Mouse (Mus musculus) neural tube, embryonic 10.5 days (tissue): Measurements from ENCODE around the gene Erich6.

Experiments
- DNase-seq: peaks from one replicate; pipeline ENCODE4 v3.0.0-alpha.2; 2017; ENCODE audit warnings: low spot score; ENCODE audit errors: extremely low spot score

The Erich6 gene

DNA sequence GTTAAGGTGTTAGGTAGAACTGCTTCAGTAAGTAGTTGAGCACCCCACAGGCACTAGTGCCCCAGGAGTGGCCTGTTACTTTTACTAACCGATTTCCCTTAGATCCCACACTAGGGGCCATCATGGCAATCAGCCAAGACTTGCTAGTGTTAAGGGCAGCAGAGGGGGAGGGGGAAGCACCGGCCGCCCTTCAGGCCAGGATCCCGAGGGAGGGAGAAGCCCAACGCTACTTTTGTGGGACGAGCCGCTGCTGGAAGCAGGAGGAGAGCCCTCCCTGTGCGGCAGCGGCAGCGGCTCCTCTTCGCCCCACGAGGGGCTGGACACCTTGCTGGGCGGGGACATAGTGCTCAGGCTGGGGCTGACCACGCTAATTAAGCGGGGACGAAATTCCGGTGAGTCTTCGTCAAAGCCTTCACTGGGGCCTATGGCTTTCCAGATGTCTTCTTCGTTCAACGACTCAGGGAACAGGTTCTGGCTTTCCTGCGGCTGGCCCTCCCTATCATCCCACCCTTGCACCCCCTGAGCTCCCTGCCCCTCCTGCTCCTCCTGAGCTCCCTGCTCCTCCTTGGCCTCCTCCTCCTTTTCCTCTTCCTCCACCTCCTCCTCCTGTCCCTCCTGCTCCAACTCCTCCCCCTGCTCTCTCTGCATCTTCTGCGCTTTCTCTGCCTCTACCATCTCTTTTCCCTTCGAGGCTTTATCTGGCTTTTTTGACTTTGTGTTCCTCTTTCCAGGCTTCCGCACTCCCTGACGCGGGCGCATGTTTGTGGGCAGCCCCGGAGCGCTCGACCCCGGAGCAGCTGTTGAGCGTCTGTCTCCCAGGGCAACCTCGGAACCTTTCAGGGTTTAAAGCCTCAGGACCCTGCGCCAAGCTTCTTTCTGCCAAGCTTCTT is at the start of gene Erich6:
TSS of gene Erich6 (minus strand) at position 802 of the 890 bp plus-strand sequence.
- peak; percentile 66 for DNase-seq

DNA sequence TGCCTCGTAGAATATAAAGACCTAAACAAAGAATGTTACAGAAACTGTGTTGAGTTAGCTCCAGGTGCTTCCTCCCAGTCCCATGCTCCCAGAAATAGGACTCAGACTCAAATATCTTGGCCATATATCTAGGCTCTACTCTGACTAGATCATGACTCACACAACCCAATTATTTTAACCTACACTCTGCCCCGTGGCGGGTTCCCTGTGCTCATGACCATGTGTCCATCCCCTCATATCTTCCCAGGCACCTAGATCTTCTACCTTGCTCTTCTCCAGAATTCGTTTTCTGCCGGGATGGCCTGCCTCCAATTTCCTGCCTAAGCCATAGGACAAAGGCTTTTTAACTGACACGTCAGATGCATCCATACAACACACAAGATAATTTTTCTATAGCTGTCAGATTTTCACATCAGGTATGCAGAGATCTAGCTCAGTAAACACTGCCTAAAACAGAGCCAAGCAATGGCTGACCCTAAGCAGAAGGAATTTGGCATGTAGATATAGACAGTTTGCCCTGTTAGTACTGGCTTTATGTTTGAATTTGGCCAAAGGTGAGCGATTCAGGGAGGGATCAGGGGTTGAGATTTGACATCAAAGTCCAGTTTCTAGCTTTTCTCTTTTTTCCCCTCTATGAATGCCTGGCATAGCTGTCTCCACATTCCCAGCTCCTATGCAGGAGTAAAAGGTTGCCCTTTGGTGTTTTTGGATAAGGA is 49.4 kb upstream of the Erich6 start:
- no peak for DNase-seq

- DNase-seq = no peak
These were observed 48.4 kb upstream of the Erich6 start for GRCm38 (mm10) chr3:58685396-58685795.

- no peak for DNase-seq
These were observed 46.3 kb upstream of the Erich6 start for GRCm38 (mm10) chr3:58683346-58683745.

GRCm38 (mm10) chr3:58682336-58682735 is 45.3 kb upstream of the Erich6 start:
- DNase-seq = no peak

GRCm38 (mm10) chr3:58681831-58682230 is 44.8 kb upstream of the Erich6 start:
- DNase-seq = no peak

- DNase-seq = no peak
These were observed 44.1 kb upstream of the Erich6 start for GRCm38 (mm10) chr3:58680943-58681637.

- no peak for DNase-seq
These were observed 43.0 kb upstream of the Erich6 start for GRCm38 (mm10) chr3:58679996-58680395.

DNA sequence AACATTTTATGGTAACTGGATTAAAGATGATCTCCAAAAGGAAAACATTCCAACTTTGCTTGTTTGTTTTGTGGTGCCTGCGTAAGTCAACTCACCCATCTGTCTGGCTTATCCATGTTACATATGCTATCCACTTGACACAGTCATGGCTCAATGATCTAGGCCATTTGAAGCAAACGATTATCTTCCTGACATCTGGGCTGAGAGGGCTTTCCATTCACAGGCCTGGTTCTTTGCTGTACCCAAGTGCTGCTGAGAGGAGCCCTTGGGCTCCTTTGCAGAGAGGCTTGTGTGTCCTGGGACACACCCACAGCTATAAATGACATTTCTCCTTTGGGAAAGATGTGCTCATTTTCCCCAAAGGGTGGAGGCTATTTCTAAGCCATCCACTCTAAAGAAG is 41.9 kb upstream of the Erich6 start:
- DNase-seq = no peak

DNA sequence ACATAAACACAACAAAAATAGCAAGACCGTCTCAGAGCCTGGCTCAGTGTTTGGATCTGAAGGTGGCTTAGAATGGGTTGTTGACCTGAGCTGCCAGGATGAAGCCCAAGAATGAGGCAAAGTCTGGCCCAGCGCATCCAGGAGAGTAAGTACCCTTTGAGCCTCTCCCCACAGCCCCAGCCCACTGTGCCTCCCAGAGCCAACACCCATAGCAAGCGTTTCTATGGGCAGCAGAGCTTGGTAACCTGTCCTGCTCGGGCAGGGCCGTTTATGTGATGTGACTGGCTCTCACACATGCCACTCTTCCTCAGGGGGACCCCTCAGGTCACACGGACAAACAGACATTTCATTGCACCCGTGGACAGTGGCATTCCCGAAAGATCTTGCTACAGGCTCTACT is 41.4 kb upstream of the Erich6 start:
- DNase-seq = no peak

- no peak for DNase-seq
These were observed 40.6 kb upstream of the Erich6 start for GRCm38 (mm10) chr3:58677615-58678014.

DNA sequence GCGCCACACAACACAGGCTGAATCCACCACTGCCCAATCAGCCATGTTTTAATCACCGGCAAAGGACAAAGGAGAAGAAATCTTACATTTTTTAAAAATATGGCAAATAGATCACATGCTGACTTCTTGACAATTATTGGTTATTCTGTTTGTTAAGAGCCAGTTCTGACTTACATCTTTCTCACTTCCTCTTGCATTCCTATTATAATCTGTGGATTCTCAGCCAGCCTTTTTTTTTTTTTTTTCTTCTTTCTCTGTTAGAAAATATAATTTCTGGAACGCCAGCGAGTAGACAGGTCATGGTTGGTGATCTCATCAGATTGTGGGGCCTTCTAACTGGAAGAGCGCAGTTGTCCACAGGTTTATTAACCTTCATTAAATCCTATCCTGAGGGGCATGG is 36.3 kb upstream of the Erich6 start:
- no peak for DNase-seq

DNA sequence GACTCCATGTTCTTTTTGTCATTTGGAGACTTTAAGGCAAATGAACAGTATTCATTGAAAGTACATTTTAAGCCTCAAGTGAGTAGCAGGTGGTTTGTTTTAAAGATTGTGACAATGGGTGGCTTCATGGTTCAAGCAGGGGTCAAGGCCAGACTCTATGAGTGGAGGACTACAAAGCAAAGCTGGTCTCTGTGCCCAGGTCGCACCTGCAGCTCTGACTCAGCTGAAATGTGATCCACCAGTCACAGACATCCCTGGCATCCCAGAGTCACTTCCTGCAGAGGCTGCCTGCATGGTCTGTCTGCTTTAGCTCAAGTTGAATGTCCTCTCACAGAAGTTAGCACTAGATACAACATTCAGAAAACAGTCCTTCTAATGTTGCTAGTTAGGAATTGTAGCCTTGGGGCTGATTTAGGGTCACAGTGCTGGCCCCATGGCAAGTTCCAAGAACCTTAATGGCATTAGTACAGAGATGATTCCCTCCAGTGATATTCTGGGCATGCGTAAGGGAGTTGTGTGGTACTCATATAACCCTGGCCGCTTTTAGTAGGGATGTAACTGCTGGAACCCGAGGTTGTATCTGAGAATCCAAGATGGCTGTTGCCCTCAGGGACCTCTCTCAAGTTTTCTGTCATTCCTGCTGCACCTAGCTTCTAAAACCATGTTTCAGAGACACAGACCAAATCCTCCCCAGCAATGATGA is 35.6 kb upstream of the Erich6 start:
- DNase-seq = no peak

DNA sequence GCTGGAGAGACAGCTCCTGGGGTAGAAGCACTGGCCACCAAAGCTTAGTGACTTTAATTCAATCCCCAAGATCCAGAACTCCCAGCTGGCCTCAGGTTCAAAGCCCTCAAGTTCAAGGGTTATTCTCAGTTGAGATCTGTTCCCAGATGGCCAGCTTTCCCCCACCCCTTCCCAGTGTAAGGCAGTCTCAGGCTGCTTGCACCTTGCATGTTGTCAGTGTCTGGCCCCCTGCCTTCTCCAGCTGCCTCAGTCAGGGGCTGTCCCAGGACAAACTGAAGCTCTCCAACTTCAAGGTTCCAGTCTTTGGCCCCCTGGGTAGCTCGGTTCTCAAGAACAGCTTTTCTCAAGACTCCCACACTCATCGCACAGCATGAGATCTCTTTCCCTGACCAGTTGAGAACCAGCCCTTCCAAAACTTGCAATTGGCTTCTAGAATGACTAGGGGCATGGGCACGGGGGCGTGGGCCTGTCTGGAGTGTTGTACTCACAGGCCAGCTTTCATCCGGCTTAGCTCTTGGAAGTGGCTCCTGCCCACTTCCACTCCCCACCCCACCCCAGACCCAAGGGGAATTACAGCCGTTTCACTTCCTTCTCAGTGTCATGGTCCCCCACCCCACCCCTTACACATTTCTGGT is 34.7 kb upstream of the Erich6 start:
- no peak for DNase-seq

GRCm38 (mm10) chr3:58663970-58664369 is 27.0 kb upstream of the Erich6 start:
- no peak for DNase-seq

DNA sequence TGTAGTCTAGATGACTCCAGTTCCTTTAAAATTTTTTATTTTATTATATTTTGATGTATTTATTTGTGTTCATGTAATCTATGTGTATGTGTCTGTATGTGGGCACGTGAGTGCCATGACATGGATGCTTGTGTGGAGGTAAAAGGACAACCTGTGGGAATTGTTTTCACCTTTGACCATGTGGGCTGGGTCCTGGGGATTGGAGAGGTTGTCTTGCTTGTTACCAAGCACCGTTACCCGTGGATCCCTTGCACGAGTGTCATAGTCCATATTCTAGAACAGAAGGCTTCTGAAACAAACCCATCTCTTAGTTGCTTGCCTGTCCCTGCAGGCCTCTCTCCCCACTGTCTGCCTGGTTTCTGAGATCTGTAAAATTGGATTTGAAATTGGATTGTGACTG is 23.6 kb upstream of the Erich6 start:
- no peak for DNase-seq

- DNase-seq = no peak
These were observed 20.3 kb upstream of the Erich6 start for GRCm38 (mm10) chr3:58657356-58657755.

DNA sequence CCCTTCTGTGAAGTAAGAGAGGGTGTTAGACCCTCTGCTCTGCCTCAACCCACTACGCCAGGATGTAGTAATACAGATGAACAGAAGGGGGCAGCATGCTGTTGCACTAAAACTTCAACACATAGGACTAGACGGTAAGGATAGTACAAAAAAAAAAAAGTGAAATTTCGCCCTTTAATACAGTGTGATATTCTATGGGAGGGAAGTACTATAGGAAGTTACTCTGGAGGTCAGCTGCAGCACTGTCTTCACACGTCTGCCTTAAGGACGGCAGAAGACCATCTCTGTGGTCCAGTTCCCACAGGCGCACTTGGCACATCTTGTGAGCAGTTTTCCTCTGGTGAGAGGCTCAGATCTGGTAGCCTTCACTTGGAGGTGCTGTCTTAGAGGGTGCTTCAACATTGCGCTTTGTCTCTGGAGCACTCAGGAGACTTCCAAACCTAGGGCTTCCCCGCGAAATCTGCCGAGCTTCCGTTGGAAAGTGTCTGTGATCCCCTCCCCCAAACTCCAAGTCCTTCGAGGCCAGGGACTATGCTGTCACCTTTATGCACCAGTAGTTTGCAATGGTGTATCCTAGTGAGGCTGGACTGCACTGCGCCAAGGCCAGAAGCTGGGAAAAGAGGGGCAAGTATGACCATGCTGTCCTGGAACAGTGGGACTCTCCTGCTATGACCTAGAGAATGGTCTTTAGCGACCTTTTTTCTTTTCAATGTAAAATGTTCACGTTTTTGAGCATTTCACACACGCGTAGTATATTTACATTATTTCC is 18.5 kb upstream of the Erich6 start:
- DNase-seq = peak; percentile 59

DNA sequence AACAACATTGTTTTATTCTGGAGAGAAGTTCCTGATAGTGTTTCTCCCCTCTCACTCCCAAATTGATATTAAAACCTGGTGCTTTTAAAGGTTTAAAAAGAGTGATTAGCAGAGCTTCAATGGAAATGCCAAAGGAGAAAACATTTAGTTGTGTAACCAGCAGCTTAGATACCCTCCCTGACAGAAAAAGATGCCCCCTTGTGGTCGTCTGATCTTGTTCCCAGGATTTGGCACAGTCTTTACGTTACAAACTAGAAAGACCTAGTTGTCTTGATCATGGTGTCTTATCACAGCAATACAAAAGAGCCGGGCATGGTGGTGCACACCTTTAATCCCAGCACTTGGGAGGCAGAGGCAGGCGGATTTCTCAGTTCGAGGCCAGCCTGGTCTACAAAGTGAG is 16.9 kb upstream of the Erich6 start:
- no peak for DNase-seq

DNA sequence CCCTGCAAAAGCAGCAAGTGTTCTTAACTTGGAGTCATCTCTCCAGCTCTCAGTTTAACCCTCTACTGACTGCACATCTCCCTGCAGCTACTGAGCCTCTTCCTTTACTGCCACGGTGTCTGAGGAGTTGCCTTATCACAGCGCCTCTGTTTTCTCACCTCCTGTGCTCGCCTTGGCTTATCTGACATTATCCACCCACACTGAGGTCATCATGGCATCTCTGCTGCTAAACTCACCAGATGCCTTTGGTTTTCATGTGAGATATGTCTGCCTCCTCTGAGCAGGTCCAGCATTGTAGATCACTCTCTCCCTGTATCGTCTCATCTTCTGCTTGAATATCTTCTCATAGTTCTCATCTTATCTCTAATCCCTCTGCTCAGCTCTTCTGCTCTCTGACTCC is 13.3 kb upstream of the Erich6 start:
- no peak for DNase-seq
